Mouse (Mus musculus): ENCODE results near the gene Pla2g3. TPM values are rescaled to one million over a fixed set of nuclear protein-coding genes. Genes with fewer than 3 reads are reported as not detected.
A peak's percentile ranks its signal among the peaks of the same experiment; 100 is the strongest.

Gene Pla2g3
- total and polyA plus RNA-seq, 2 experiments from 2014 or later: 18.5 to 30.4 TPM

GRCm38 (mm10) chr11:3514529-3515054, 26.5 kb downstream of the Pla2g3 start, which contains the start of gene Selenom:
Selenom (plus strand) TSS chr11:3514684.
- H3K4me2 ChIP-seq (ENCODE audit: low read depth, low read length): peak within 1 kb of the TSS; percentile 60
- H3K9ac ChIP-seq (replicated peaks; ENCODE audit: low read length): peak within 1 kb of the TSS; percentile 61
- peak; percentile 87 for ATAC-seq
- no peaks in the 10 kb centered on the region for H3K36me3 ChIP-seq (ENCODE audit: insufficient read depth, low read length)
- under 1% methylated on average over 26 of the region's 26 CpGs for WGBS
- no peaks in the 10 kb centered on the region for H3K27me3 ChIP-seq (ENCODE audit: insufficient read depth, low read length)
- peaks cover 15% of the 10 kb centered on the region; the same call in 1 of the 2 replicates for H3K4me1 ChIP-seq (ENCODE audit: insufficient read depth, low read length)
- peak; percentile 98 for TF ChIP-seq CTCF (IDR thresholded peaks at IDR 0.05; ENCODE audit: low read depth)
- H3K27ac ChIP-seq: peak within 1 kb of the TSS; percentile 84
- peak within 1 kb of the TSS; percentile 48 for H3K4me3 ChIP-seq (ENCODE audit: low read length)
- no peaks in the 10 kb centered on the region for H3K9me3 ChIP-seq (ENCODE audit: low read length)
- DNase-seq (ENCODE audit: low spot score): peak; percentile 92

- no peaks in the 10 kb centered on the region for H3K27me3 ChIP-seq (ENCODE audit: insufficient read depth, low read length)
- H3K36me3 ChIP-seq (ENCODE audit: insufficient read depth, low read length): no peaks in the 10 kb centered on the region
- peak; percentile 17; the same call in 1 of the 2 replicates for ATAC-seq
- no peaks in the 10 kb centered on the region for H3K9me3 ChIP-seq (ENCODE audit: low read length)
- 0 out of 2 replicates have a peak, but pooled peaks have one; percentile 2 for TF ChIP-seq CTCF (IDR thresholded peaks at IDR 0.05; ENCODE audit: low read depth)
- DNase-seq (ENCODE audit: low spot score): no peak
- peak overlapping the region; percentile 61 for H3K9ac ChIP-seq (replicated peaks; ENCODE audit: low read length)
- H3K4me2 ChIP-seq (ENCODE audit: low read depth, low read length): peak overlapping the region; percentile 60
- H3K27ac ChIP-seq: peak overlapping the region; percentile 84
- H3K4me3 ChIP-seq (ENCODE audit: low read length): peak overlapping the region; percentile 48
- WGBS: 9% methylated on average over 4 of the region's 4 CpGs
- peaks cover 15% of the 10 kb centered on the region; the same call in 1 of the 2 replicates for H3K4me1 ChIP-seq (ENCODE audit: insufficient read depth, low read length)
These were observed 27.1 kb downstream of the Pla2g3 start for GRCm38 (mm10) chr11:3515216-3515615.

GRCm38 (mm10) chr11:3515637-3516036, 27.6 kb downstream of the Pla2g3 start:
- Histone ChIP-seq H3K4me1 (ENCODE audit: insufficient read depth, low read length) (peaks cover 15% of the 10 kb centered on the region; the same call in 1 of the 2 replicates), H3K27ac (no peak overlapping the region; the same call in 1 of the 2 replicates), H3K27me3 (ENCODE audit: insufficient read depth, low read length) (no peaks in the 10 kb centered on the region), H3K9ac (replicated peaks; ENCODE audit: low read length) (peak overlapping the region; percentile 61), H3K4me3 (ENCODE audit: low read length) (peak overlapping the region; percentile 48), H3K4me2 (ENCODE audit: low read depth, low read length) (peak overlapping the region; percentile 60), H3K36me3 (ENCODE audit: insufficient read depth, low read length) (no peaks in the 10 kb centered on the region), H3K9me3 (ENCODE audit: low read length) (no peaks in the 10 kb centered on the region)
- DNase-seq (ENCODE audit: low spot score) (peak; percentile 23), ATAC-seq (no peak)
- WGBS: 50% methylated on average over 4 of the region's 4 CpGs
- no peak for TF ChIP-seq CTCF (IDR thresholded peaks at IDR 0.05; ENCODE audit: low read depth)

GRCm38 (mm10) chr11:3516121-3516520, 28.0 kb downstream of the Pla2g3 start:
- H3K4me3 ChIP-seq (ENCODE audit: low read length): peak overlapping the region; percentile 48; the same call in 1 of the 2 replicates
- WGBS: 79% methylated on average over 5 of the region's 5 CpGs
- H3K4me2 ChIP-seq (ENCODE audit: low read depth, low read length): peak overlapping the region; percentile 60

GRCm38 (mm10) chr11:3516859-3517845, 29.1 kb downstream of the Pla2g3 start:
- ATAC-seq: peak; percentile 39; the same call in 1 of the 2 replicates
- 2% methylated on average over 50 of the region's 50 CpGs for WGBS

More at GRCm38 (mm10) chr11:3516121-3516520, 28.0 kb downstream of the Pla2g3 start:
- no peak for DNase-seq (ENCODE audit: low spot score)
- no peaks in the 10 kb centered on the region for H3K36me3 ChIP-seq (ENCODE audit: insufficient read depth, low read length)
- H3K9me3 ChIP-seq (ENCODE audit: low read length): no peaks in the 10 kb centered on the region
- no peak for TF ChIP-seq CTCF (IDR thresholded peaks at IDR 0.05; ENCODE audit: low read depth)
- H3K27ac ChIP-seq: no peak overlapping the region
- no peak for ATAC-seq
- 0 out of 2 replicates have a peak overlapping the region, but pooled peaks have one; percentile 43 for H3K9ac ChIP-seq (replicated peaks; ENCODE audit: low read length)
- H3K27me3 ChIP-seq (ENCODE audit: insufficient read depth, low read length): no peaks in the 10 kb centered on the region
- peaks cover 15% of the 10 kb centered on the region; the same call in 1 of the 2 replicates for H3K4me1 ChIP-seq (ENCODE audit: insufficient read depth, low read length)

More at GRCm38 (mm10) chr11:3516859-3517845, 29.1 kb downstream of the Pla2g3 start:
- no peak overlapping the region for H3K27ac ChIP-seq
- peak; percentile 55 for DNase-seq (ENCODE audit: low spot score)
- no peaks in the 10 kb centered on the region for H3K9me3 ChIP-seq (ENCODE audit: low read length)
- peaks cover 15% of the 10 kb centered on the region; the same call in 1 of the 2 replicates for H3K4me1 ChIP-seq (ENCODE audit: insufficient read depth, low read length)
- H3K4me3 ChIP-seq (ENCODE audit: low read length): peak overlapping the region; percentile 28
- peak overlapping the region; percentile 60 for H3K4me2 ChIP-seq (ENCODE audit: low read depth, low read length)
- no peaks in the 10 kb centered on the region for H3K27me3 ChIP-seq (ENCODE audit: insufficient read depth, low read length)
- TF ChIP-seq CTCF (IDR thresholded peaks at IDR 0.05; ENCODE audit: low read depth): no peak; the same call in 1 of the 2 replicates
- H3K36me3 ChIP-seq (ENCODE audit: insufficient read depth, low read length): 0 out of 2 replicates have a peak, but pooled peaks cover 6% of the 10 kb centered on the region
- H3K9ac ChIP-seq (replicated peaks; ENCODE audit: low read length): peak overlapping the region; percentile 43
